Mouse (Mus musculus) lung, adult 2 months (tissue): ENCODE results near the gene Zc3h14. TPM values are rescaled to one million over a fixed set of nuclear protein-coding genes. Genes with fewer than 3 reads are reported as not detected.

ENCODE experiments used
- DNase-seq: peaks from one replicate; pipeline ENCODE4 v3.0.0; 2022
- H3K4me1 ChIP-seq: fragments of 200-500 bp; 2 replicates; pipeline ENCODE4 v1.6.1; 2011; ENCODE audit warnings: low read length; ENCODE audit not compliant: control insufficient read depth, insufficient read depth
- H3K4me3 ChIP-seq: fragments of 200-500 bp; replicated peaks from 2 replicates; pipeline ENCODE3; 2011; ENCODE audit warnings: low read depth, mild to moderate bottlenecking, control low read depth, low read length; ENCODE audit errors: extremely low read depth
- CTCF ChIP-seq: fragments of 200-500 bp; IDR thresholded peaks from 2 replicates; pipeline ENCODE4 v1.5.1; 2011; ENCODE audit warnings: mild to moderate bottlenecking, low read length, control low read depth; ENCODE audit not compliant: insufficient read depth
- POLR2A ChIP-seq: fragments of 200-500 bp; IDR thresholded peaks from 2 replicates; pipeline ENCODE4 v1.6.1; 2011; ENCODE audit warnings: low read depth, mild to moderate bottlenecking, control low read depth, low read length, borderline replicate concordance; ENCODE audit errors: extremely low read depth
- WGBS: fragments of 180-500 bp; shearing (Covaris S2); methylation state at CpG from one replicate; pipeline ENCODE4 v1.1.7; 2018; 5-methylcytosine and 5-hydroxymethylcytosine counted together
- polyA plus RNA-seq: library from polyadenylated mRNA; depleted of rRNA; stranded (reverse); fragments of >200 nt; gene quantifications from 2 replicates; pipeline ENCODE4 v1.2.3, GENCODE M21; 2012; rRNA removed

The Zc3h14 gene
- polyA plus RNA-seq, 1 experiment, result 48.0 TPM

DNA sequence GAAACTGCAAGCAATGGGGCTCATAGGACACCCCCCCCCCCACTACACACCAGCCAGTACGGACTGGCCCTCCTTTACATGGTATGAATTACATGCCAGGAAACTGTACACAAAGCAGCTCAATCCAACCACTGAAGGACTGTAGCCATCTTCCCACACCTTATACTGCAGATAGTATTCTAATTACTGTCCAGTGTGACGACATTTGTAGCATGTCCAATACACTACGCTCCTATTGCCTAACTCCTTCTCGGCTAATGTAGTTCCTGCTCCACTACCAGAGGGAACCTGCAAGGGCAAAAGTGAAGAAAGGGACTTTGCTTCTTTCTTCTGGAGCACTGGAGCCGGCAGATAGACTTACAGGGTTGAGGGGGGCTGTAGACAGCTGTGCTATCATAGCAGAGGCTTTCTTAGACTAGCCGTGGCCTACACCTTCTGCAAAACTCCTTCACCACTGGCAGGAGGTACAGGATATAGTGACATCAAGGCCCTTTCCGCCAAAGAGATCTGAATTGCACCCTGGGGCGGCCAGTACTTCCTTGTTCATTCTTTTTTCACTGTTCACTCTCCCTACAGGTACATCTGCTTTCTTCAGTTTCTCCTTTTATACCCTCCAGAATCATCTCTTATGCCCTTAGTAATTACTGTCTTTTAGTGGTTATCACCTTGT is 86.3 kb downstream of the Zc3h14 start:
- no peak overlapping the region for H3K4me3 ChIP-seq
- 74% methylated on average over 8 of the region's 8 CpGs for WGBS
- TF ChIP-seq POLR2A, result no peak
- no peak for TF ChIP-seq CTCF
- H3K4me1 ChIP-seq, result no peaks in the 10 kb centered on the region; the same call in 1 of the 2 replicates
- DNase-seq, result no peak

- DNase-seq, result no peak
- no peak for TF ChIP-seq CTCF
- TF ChIP-seq POLR2A, result no peak
- 28% methylated on average over 1 of the region's 1 CpGs for WGBS
- no peaks in the 10 kb centered on the region; the same call in 1 of the 2 replicates for H3K4me1 ChIP-seq
- H3K4me3 ChIP-seq, result no peak overlapping the region
These were observed 87.1 kb downstream of the Zc3h14 start for GRCm38 (mm10) chr12:98833901-98834300.

DNA sequence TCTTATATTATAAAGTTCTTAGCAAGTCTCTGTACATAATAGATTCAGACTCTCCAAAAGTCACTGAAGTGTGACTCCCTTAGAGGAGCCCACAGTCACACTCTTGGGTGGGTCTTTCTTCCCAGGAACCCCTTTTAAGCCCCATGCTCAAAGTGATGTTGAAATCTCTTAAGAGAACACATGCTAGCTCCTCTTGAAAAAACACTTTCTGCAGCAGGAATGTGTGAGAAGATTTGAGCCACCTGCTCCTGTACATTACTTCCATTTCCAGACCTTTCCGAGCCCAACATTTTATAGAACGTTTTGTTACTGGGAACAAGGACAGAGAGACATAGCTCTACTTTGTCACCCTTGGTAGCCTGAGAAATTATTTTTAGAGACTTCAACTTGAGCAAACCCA is 88.1 kb downstream of the Zc3h14 start:
- no peak for DNase-seq

DNA sequence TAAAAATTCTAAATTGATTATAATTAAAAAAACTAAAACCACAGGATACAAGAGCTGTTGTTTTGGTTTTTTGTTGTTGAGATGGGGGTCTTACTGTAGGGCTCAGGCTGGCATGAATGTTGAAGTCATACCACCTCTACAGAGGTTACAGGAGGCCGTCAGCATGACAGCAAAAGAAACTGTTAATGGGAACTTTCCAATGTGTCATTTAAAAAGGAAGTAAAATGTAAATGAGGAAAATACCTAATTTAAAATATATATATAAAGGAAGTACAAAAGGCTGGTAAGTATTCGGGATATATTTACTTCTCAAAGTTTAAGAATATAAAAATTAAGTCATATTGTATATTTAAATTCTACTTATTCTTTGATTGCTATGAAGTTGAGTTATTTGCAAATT is 88.7 kb downstream of the Zc3h14 start:
- 68% methylated on average over 2 of the region's 2 CpGs for WGBS
- no peaks in the 10 kb centered on the region; the same call in 1 of the 2 replicates for H3K4me1 ChIP-seq
- no peak for DNase-seq
- H3K4me3 ChIP-seq, result no peak overlapping the region
- TF ChIP-seq CTCF (no peak), POLR2A (no peak)

More for the DNA sequence above, 88.1 kb downstream of the Zc3h14 start:
- no peak for TF ChIP-seq POLR2A
- no peak for TF ChIP-seq CTCF
- Histone ChIP-seq H3K4me3 (no peak overlapping the region), H3K4me1 (no peaks in the 10 kb centered on the region; the same call in 1 of the 2 replicates)
- 69% methylated on average over 2 of the region's 2 CpGs for WGBS

Other genes with a start within 250 kb of the Zc3h14 start
- gene Kcnk10, start 168.7 kb upstream of the Zc3h14 start, polyA plus RNA-seq, result 0.01 and 0.08 TPM in 2 replicates
- gene Spata7, start 118.8 kb upstream of the Zc3h14 start, polyA plus RNA-seq, result 2.5 and 4.1 TPM in 2 replicates
- gene Ptpn21, start 9.6 kb upstream of the Zc3h14 start, polyA plus RNA-seq, result 29.0 and 38.6 TPM in 2 replicates
- 1.1 and 3.9 TPM in 2 replicates for gene Eml5, start 154.5 kb downstream of the Zc3h14 start, polyA plus RNA-seq
- 9.6 and 10.5 TPM in 2 replicates for gene Ttc8, start 173.6 kb downstream of the Zc3h14 start, polyA plus RNA-seq